Mouse (Mus musculus) bone marrow, adult 2 months (tissue): ENCODE results near the gene Mak. TPM values are rescaled to one million over a fixed set of nuclear protein-coding genes. Genes with fewer than 3 reads are reported as not detected.

Source experiments
- H3K27ac ChIP-seq: fragments of 200-500 bp; 2 replicates; pipeline ENCODE4 v1.5.1; 2012; ENCODE audit warnings: low read depth, mild to moderate bottlenecking, control low read depth, inconsistent platforms, low read length; ENCODE audit not compliant: control insufficient read depth, poor library complexity, insufficient read depth
- H3K4me1 ChIP-seq: fragments of 200-500 bp; 2 replicates; pipeline ENCODE4 v1.6.1; 2011; ENCODE audit warnings: low read length; ENCODE audit not compliant: control insufficient read depth, insufficient read depth
- H3K4me3 ChIP-seq: fragments of 200-500 bp; replicated peaks from 2 replicates; pipeline ENCODE3; 2011; ENCODE audit warnings: mild to moderate bottlenecking, low read depth, low read length, control low read depth; ENCODE audit not compliant: control insufficient read depth
- CTCF ChIP-seq: fragments of 200-500 bp; IDR thresholded peaks from 2 replicates; pipeline ENCODE4 v1.5.1; 2011; ENCODE audit warnings: low read length, control low read depth; ENCODE audit not compliant: control insufficient read depth, insufficient read depth
- POLR2A ChIP-seq: fragments of 200-500 bp; IDR thresholded peaks from 2 replicates; pipeline ENCODE4 v1.6.1; 2011; ENCODE audit warnings: low read depth, mild to moderate bottlenecking, control low read depth, low read length, borderline replicate concordance; ENCODE audit not compliant: control insufficient read depth
- WGBS: fragments of 180-500 bp; shearing (Covaris S2); methylation state at CpG from one replicate; pipeline ENCODE4 v1.1.7; 2018; 5-methylcytosine and 5-hydroxymethylcytosine counted together
- polyA plus RNA-seq: library from polyadenylated mRNA; stranded (reverse); fragments of >200 nt; gene quantifications from 2 replicates; pipeline ENCODE4 v1.2.4, GENCODE M21; 2011; ENCODE audit warnings: low replicate concordance; ENCODE audit not compliant: missing spikeins, insufficient read depth, insufficient read length

The Mak gene
- polyA plus RNA-seq, 1 experiment = not detected

GRCm38 (mm10) chr13:41047280-41047679 is 32.2 kb downstream of the Mak start:
- TF ChIP-seq POLR2A = no peak
- TF ChIP-seq CTCF = no peak
- H3K4me3 ChIP-seq = no peak overlapping the region
- no peaks in the 10 kb centered on the region; the same call in 1 of the 2 replicates for H3K4me1 ChIP-seq
- WGBS = 79% methylated on average over 6 of the region's 6 CpGs
- H3K27ac ChIP-seq = no peak overlapping the region

GRCm38 (mm10) chr13:41045901-41046300 is 33.6 kb downstream of the Mak start:
- no peak overlapping the region for H3K27ac ChIP-seq
- WGBS = 88% methylated on average over 8 of the region's 8 CpGs
- no peaks in the 10 kb centered on the region; the same call in 1 of the 2 replicates for H3K4me1 ChIP-seq
- no peak overlapping the region for H3K4me3 ChIP-seq
- TF ChIP-seq CTCF (no peak), POLR2A (no peak)

GRCm38 (mm10) chr13:41042511-41042910 is 37.0 kb downstream of the Mak start:
- Histone ChIP-seq H3K27ac (no peak overlapping the region), H3K4me3 (no peak overlapping the region), H3K4me1 (no peaks in the 10 kb centered on the region; the same call in 1 of the 2 replicates)
- WGBS = 65% methylated on average over 4 of the region's 4 CpGs
- TF ChIP-seq POLR2A (no peak), CTCF (no peak)

GRCm38 (mm10) chr13:41030098-41030497 is 49.4 kb downstream of the Mak start:
- 66% methylated on average over 5 of the region's 5 CpGs for WGBS
- no peak overlapping the region for H3K27ac ChIP-seq
- H3K4me1 ChIP-seq = no peaks in the 10 kb centered on the region
- H3K4me3 ChIP-seq = no peak overlapping the region
- no peak for TF ChIP-seq POLR2A
- TF ChIP-seq CTCF = no peak

GRCm38 (mm10) chr13:41022099-41022498 is 57.4 kb downstream of the Mak start:
- H3K4me1 ChIP-seq = peaks cover under 1% of the 10 kb centered on the region; the same call in 1 of the 2 replicates
- no peak overlapping the region for H3K4me3 ChIP-seq
- 93% methylated on average over 13 of the region's 13 CpGs for WGBS
- no peak overlapping the region for H3K27ac ChIP-seq
- TF ChIP-seq CTCF (no peak), POLR2A (no peak)

GRCm38 (mm10) chr13:41021607-41022006 is 57.9 kb downstream of the Mak start:
- peaks cover 3% of the 10 kb centered on the region; the same call in 1 of the 2 replicates for H3K4me1 ChIP-seq
- no peak overlapping the region for H3K27ac ChIP-seq
- 83% methylated on average over 6 of the region's 6 CpGs for WGBS
- no peak overlapping the region for H3K4me3 ChIP-seq
- TF ChIP-seq CTCF (no peak), POLR2A (no peak)

GRCm38 (mm10) chr13:41020494-41020893 is 59.0 kb downstream of the Mak start:
- H3K27ac ChIP-seq = 0 out of 2 replicates have a peak overlapping the region, but pooled peaks have one; percentile 24
- no peak overlapping the region for H3K4me3 ChIP-seq
- 54% methylated on average over 7 of the region's 7 CpGs for WGBS
- H3K4me1 ChIP-seq = peaks cover 3% of the 10 kb centered on the region; the same call in 1 of the 2 replicates
- no peak for TF ChIP-seq POLR2A
- TF ChIP-seq CTCF = no peak

- WGBS = 58% methylated on average over 13 of the region's 13 CpGs
- H3K27ac ChIP-seq = peak overlapping the region; percentile 81
- peak overlapping the region; percentile 59 for H3K4me3 ChIP-seq
- TF ChIP-seq CTCF (no peak), POLR2A (no peak)
- peaks cover 3% of the 10 kb centered on the region; the same call in 1 of the 2 replicates for H3K4me1 ChIP-seq
These were observed 60.5 kb downstream of the Mak start for GRCm38 (mm10) chr13:41018756-41019591.
